Mouse (Mus musculus) midbrain, embryonic 14.5 days (tissue): ENCODE results near the gene Setd3. TPM values are rescaled to one million over a fixed set of nuclear protein-coding genes. Genes with fewer than 3 reads are reported as not detected.

ENCODE experiments used
- ATAC-seq: fragments of 200-750 bp; cut with Nextera tagmentation; 2 replicates; pipeline ENCODE4 v1.8.0; 2017; ENCODE audit warnings: moderate number of reproducible peaks, moderate library complexity; ENCODE audit not compliant: low FRiP score, low TSS enrichment
- DNase-seq: peaks from one replicate; pipeline ENCODE4 v3.0.0-alpha.2; 2015
- H3K27ac ChIP-seq: fragments of 300-500 bp; sonication (generic); replicated peaks from 2 replicates; pipeline ENCODE4 v1.5.1; 2014; ENCODE audit warnings: mild to moderate bottlenecking, low read depth, low read length, moderate library complexity
- H3K27me3 ChIP-seq: fragments of 300-500 bp; sonication (generic); 2 replicates; pipeline ENCODE4 v1.6.1; 2014; ENCODE audit warnings: low read length, control low read depth, mixed read lengths; ENCODE audit not compliant: control insufficient read depth, insufficient read depth
- H3K36me3 ChIP-seq: fragments of 300-500 bp; sonication (generic); 2 replicates; pipeline ENCODE4 v1.6.1; 2014; ENCODE audit warnings: low read length, control low read depth; ENCODE audit not compliant: control insufficient read depth, insufficient read depth
- H3K4me1 ChIP-seq: fragments of 300-500 bp; sonication (generic); 2 replicates; pipeline ENCODE4 v1.6.1; 2014; ENCODE audit warnings: mild to moderate bottlenecking, antibody characterized with exemption, low read length, control low read depth; ENCODE audit not compliant: control insufficient read depth, insufficient read depth
- H3K4me2 ChIP-seq: fragments of 300-500 bp; sonication (generic); 2 replicates; pipeline ENCODE4 v1.6.1; 2014; ENCODE audit warnings: mild to moderate bottlenecking, low read length, moderate library complexity
- H3K4me3 ChIP-seq: fragments of 300-500 bp; sonication (generic); replicated peaks from 2 replicates; pipeline ENCODE4 v1.5.1; 2014; ENCODE audit warnings: low read depth, low read length
- H3K9ac ChIP-seq: fragments of 300-500 bp; sonication (generic); replicated peaks from 2 replicates; pipeline ENCODE4 v1.6.1; 2014; ENCODE audit warnings: mild to moderate bottlenecking, low read length, moderate library complexity
- H3K9me3 ChIP-seq: fragments of 300-500 bp; sonication (generic); 2 replicates; pipeline ENCODE4 v1.6.1; 2016; ENCODE audit warnings: low read length, control low read depth, mixed read lengths; ENCODE audit not compliant: control insufficient read depth
- WGBS: fragments of 180-500 bp; shearing (Covaris S2); extraction: QIAGEN DNeasy Blood & Tissue Kit; methylation state at CpG from one replicate; pipeline ENCODE4 v1.1.7; 2014; 5-methylcytosine and 5-hydroxymethylcytosine counted together
- polyA plus RNA-seq: library from polyadenylated mRNA; unstranded; fragments of >200 nt; fragmentation: Nextera tagmentation; extraction: Ambion mirVana; gene quantifications from 2 replicates; pipeline ENCODE4 v1.2.1, GENCODE M21; 2014

The Setd3 gene
- polyA plus RNA-seq = 75.5 and 93.3 TPM in 2 replicates

DNA sequence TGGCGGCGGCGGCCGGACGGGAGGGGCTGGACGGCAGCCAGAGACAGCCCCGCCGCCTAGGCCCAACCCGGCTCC, at the start of gene Setd3:
Gene Setd3 (minus strand): TSS at position 69 of the 75 bp plus-strand sequence.
- DNase-seq (no peak), ATAC-seq (no peak)
- Histone ChIP-seq H3K9ac (peak within 1 kb of the TSS; percentile 92), H3K4me1 (peaks cover 14% of the 10 kb centered on the region), H3K4me3 (peak within 1 kb of the TSS; percentile 93), H3K36me3 (peaks cover 21% of the 10 kb centered on the region), H3K27ac (peak within 1 kb of the TSS; percentile 76), H3K4me2 (peak within 1 kb of the TSS; percentile 93), H3K27me3 (no peaks in the 10 kb centered on the region), H3K9me3 (no peaks in the 10 kb centered on the region)
- WGBS = 0% methylated on average over 9 of the region's 9 CpGs

DNA sequence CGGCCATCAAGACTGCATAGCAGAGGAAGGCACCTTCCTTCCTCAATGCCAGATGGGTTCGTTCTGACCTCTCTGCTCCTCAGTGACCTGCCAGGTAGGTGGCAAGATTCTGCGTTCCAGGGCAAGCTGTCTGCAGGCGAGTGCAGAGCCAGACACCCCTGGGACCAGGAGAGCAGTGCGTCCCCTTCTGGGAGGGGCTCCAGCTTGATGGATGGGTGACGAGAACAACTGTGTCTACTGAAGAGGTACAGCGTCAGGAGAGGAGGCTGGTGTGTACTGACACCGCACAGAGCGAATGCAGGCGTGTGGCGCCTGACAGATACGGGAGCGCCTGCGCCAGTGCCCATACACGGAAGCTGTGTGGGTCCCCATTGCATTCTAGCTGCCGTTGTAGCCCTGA, 48.4 kb upstream of the Setd3 start:
- ATAC-seq (no peak), DNase-seq (no peak)
- H3K36me3 ChIP-seq = no peaks in the 10 kb centered on the region
- no peak overlapping the region for H3K4me3 ChIP-seq
- 83% methylated on average over 16 of the region's 16 CpGs for WGBS
- no peaks in the 10 kb centered on the region for H3K27me3 ChIP-seq
- no peak overlapping the region for H3K27ac ChIP-seq
- H3K9ac ChIP-seq = no peak overlapping the region
- H3K4me1 ChIP-seq = peaks cover 35% of the 10 kb centered on the region
- H3K9me3 ChIP-seq = no peaks in the 10 kb centered on the region
- no peak overlapping the region for H3K4me2 ChIP-seq

DNA sequence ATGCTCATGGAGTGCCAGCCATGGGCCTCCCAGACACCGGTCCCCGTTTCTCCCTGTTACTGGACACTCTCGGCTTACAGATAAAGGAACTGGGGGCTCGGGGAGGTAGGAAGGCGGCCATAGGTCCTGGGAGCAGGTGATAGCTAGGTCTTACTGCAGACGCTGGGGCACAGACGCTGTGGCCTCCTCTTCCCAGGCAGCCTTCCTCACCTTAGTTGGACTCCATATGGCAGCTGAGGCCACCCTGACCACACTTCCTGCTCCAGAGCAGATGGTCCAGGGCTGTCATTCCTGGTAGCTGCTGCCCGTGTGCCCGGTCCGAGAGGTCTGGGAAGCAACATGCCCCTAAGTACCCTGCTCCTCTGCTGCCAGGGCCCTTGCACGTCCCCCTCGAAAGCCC, 47.8 kb upstream of the Setd3 start:
- no peaks in the 10 kb centered on the region for H3K36me3 ChIP-seq
- DNase-seq = no peak
- ATAC-seq = no peak
- no peak overlapping the region for H3K27ac ChIP-seq
- no peak overlapping the region for H3K9ac ChIP-seq
- no peak overlapping the region for H3K4me2 ChIP-seq
- H3K4me1 ChIP-seq = peaks cover 30% of the 10 kb centered on the region
- no peak overlapping the region for H3K4me3 ChIP-seq
- no peaks in the 10 kb centered on the region for H3K27me3 ChIP-seq
- 87% methylated on average over 12 of the region's 12 CpGs for WGBS
- H3K9me3 ChIP-seq = no peaks in the 10 kb centered on the region

GRCm38 (mm10) chr12:108226216-108226615, 47.1 kb upstream of the Setd3 start:
- WGBS = 80% methylated on average over 13 of the region's 13 CpGs
- ATAC-seq = no peak
- Histone ChIP-seq H3K4me1 (peaks cover 30% of the 10 kb centered on the region), H3K9ac (no peak overlapping the region), H3K9me3 (no peaks in the 10 kb centered on the region), H3K4me3 (no peak overlapping the region), H3K27me3 (no peaks in the 10 kb centered on the region), H3K36me3 (no peaks in the 10 kb centered on the region), H3K27ac (no peak overlapping the region), H3K4me2 (no peak overlapping the region)
- DNase-seq = no peak

GRCm38 (mm10) chr12:108225781-108226180, 46.7 kb upstream of the Setd3 start:
- no peak for ATAC-seq
- Histone ChIP-seq H3K27me3 (no peaks in the 10 kb centered on the region), H3K4me1 (peaks cover 31% of the 10 kb centered on the region), H3K4me3 (no peak overlapping the region), H3K27ac (no peak overlapping the region), H3K36me3 (no peaks in the 10 kb centered on the region), H3K9ac (no peak overlapping the region), H3K4me2 (no peak overlapping the region), H3K9me3 (no peaks in the 10 kb centered on the region)
- 73% methylated on average over 7 of the region's 7 CpGs for whole genome bisulfite sequencing
- DNase-seq = peak; percentile 58

DNA sequence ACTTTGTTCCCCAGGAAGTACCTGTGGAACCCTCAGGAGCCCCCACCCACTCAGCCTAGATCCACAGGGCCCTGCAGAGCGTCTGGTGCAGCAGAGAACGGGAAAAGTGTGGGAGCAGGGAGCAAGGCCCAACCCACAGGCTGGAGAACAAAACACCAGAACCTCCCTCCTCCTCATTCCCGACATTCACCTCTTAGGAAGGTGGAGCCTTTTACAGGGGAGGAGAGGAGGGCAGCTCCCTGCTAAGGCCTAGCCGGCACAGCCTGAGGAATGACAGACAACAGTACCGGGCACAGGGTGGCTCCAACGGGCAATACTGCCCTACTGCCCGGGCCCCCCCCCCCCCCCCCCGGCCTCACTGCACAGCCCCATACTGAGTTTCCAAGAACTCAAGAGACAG, 44.2 kb upstream of the Setd3 start:
- no peaks in the 10 kb centered on the region for H3K27me3 ChIP-seq
- H3K9ac ChIP-seq = no peak overlapping the region
- H3K9me3 ChIP-seq = no peaks in the 10 kb centered on the region
- no peak overlapping the region for H3K27ac ChIP-seq
- H3K36me3 ChIP-seq = no peaks in the 10 kb centered on the region
- H3K4me1 ChIP-seq = peaks cover 53% of the 10 kb centered on the region
- ATAC-seq = no peak
- 39% methylated on average over 8 of the region's 8 CpGs for WGBS
- DNase-seq = no peak
- no peak overlapping the region for H3K4me3 ChIP-seq
- no peak overlapping the region for H3K4me2 ChIP-seq

- no peak overlapping the region for H3K4me3 ChIP-seq
- no peaks in the 10 kb centered on the region for H3K9me3 ChIP-seq
- H3K27ac ChIP-seq = no peak overlapping the region
- ATAC-seq = no peak
- 85% methylated on average over 7 of the region's 7 CpGs for WGBS
- no peak overlapping the region for H3K9ac ChIP-seq
- no peak overlapping the region for H3K4me2 ChIP-seq
- DNase-seq = no peak
- H3K4me1 ChIP-seq = peaks cover 62% of the 10 kb centered on the region
- no peaks in the 10 kb centered on the region for H3K27me3 ChIP-seq
- no peaks in the 10 kb centered on the region for H3K36me3 ChIP-seq
Observed at GRCm38 (mm10) chr12:108221712-108222111, 42.6 kb upstream of the Setd3 start.

GRCm38 (mm10) chr12:108221206-108221605, 42.1 kb upstream of the Setd3 start:
- H3K4me2 ChIP-seq = no peak overlapping the region
- peaks cover 62% of the 10 kb centered on the region for H3K4me1 ChIP-seq
- H3K27me3 ChIP-seq = no peaks in the 10 kb centered on the region
- 0 out of 2 replicates have a peak overlapping the region, but pooled peaks have one; percentile 13 for H3K27ac ChIP-seq
- WGBS = 48% methylated on average over 10 of the region's 10 CpGs
- ATAC-seq (peak; percentile 25; the same call in 1 of the 2 replicates), DNase-seq (peak; percentile 72)
- no peak overlapping the region for H3K9ac ChIP-seq
- no peak overlapping the region for H3K4me3 ChIP-seq
- no peaks in the 10 kb centered on the region for H3K36me3 ChIP-seq
- H3K9me3 ChIP-seq = no peaks in the 10 kb centered on the region

DNA sequence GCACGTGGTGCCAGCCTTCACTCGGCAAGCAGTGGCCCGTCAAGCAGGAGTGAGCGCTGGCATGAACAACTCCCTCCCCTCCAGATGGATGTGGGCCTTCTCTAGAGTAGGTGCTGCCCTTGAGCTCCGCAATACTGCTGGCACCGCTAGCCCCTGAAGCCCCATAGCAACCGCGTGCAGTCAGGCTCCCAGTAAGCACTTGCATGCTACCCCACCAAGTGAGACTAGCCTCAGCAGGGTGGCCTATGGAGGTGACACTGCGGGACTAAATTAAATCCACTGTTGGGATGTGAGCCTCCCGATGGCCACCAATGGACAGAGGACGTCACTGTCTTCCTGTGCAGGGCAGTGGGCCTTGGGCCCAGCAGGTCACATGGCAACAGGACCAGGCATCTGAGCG, 41.5 kb upstream of the Setd3 start:
- Histone ChIP-seq H3K4me2 (no peak overlapping the region), H3K4me1 (peaks cover 63% of the 10 kb centered on the region), H3K4me3 (no peak overlapping the region), H3K27me3 (no peaks in the 10 kb centered on the region), H3K27ac (peak overlapping the region; percentile 41), H3K9me3 (no peaks in the 10 kb centered on the region), H3K36me3 (no peaks in the 10 kb centered on the region), H3K9ac (no peak overlapping the region)
- ATAC-seq (peak; percentile 28; the same call in 1 of the 2 replicates), DNase-seq (peak; percentile 49)
- 56% methylated on average over 12 of the region's 12 CpGs for WGBS
